Mouse (Mus musculus): ENCODE measurements around the gene Chd8.

GRCm38 (mm10) chr14:52295558-52296264, 38.1 kb upstream of the Chd8 start:
- no peak for TF ChIP-seq CTCF (IDR thresholded peaks at IDR 0.05; ENCODE audit: control insufficient read depth, insufficient read depth, low read length)
- TF ChIP-seq POLR2A (IDR thresholded peaks at IDR 0.05; ENCODE audit: borderline replicate concordance, control insufficient read depth, low read depth, low read length) = no peak

Data from bone marrow, adult 2 months (tissue).